Mouse (Mus musculus): ENCODE results near the gene Tyro3. TPM values are rescaled to one million over a fixed set of nuclear protein-coding genes. Genes with fewer than 3 reads are reported as not detected.

The Tyro3 gene
- polyA plus RNA-seq, 1 experiment from 2014 or later = 27.7 TPM

GRCm38 (mm10) chr2:119838363-119839156 is 41.0 kb downstream of the Tyro3 start:
- Histone ChIP-seq H3K27me3 (ENCODE audit: control insufficient read depth, insufficient read depth, low read length) (no peaks in the 10 kb centered on the region), H3K27ac (ENCODE audit: low read depth, low read length) (no peak overlapping the region), H3K4me1 (replicated peaks; ENCODE audit: control insufficient read depth, insufficient read depth, low read length) (no peaks in the 10 kb centered on the region), H3K4me2 (ENCODE audit: low read depth, low read length, severe bottlenecking) (no peak overlapping the region), H3K36me3 (ENCODE audit: control insufficient read depth, insufficient read depth, low read length) (no peaks in the 10 kb centered on the region), H3K9ac (ENCODE audit: low read length) (no peak overlapping the region), H3K4me3 (ENCODE audit: low read depth, low read length) (no peak overlapping the region), H3K9me3 (ENCODE audit: control insufficient read depth, low read length) (no peaks in the 10 kb centered on the region)
- no peak for ATAC-seq (replicated peaks; ENCODE audit: low FRiP score)
- WGBS = 78% methylated on average over 11 of the region's 11 CpGs
- no peak for DNase-seq (ENCODE audit: low spot score)

GRCm38 (mm10) chr2:119840008-119840407 is 42.5 kb downstream of the Tyro3 start:
- Histone ChIP-seq H3K36me3 (ENCODE audit: control insufficient read depth, insufficient read depth, low read length) (no peaks in the 10 kb centered on the region), H3K4me1 (replicated peaks; ENCODE audit: control insufficient read depth, insufficient read depth, low read length) (no peaks in the 10 kb centered on the region), H3K9me3 (ENCODE audit: control insufficient read depth, low read length) (no peaks in the 10 kb centered on the region), H3K4me3 (ENCODE audit: low read depth, low read length) (no peak overlapping the region), H3K4me2 (ENCODE audit: low read depth, low read length, severe bottlenecking) (no peak overlapping the region), H3K27ac (ENCODE audit: low read depth, low read length) (no peak overlapping the region), H3K27me3 (ENCODE audit: control insufficient read depth, insufficient read depth, low read length) (no peaks in the 10 kb centered on the region), H3K9ac (ENCODE audit: low read length) (no peak overlapping the region)
- DNase-seq (ENCODE audit: low spot score) = no peak
- ATAC-seq (replicated peaks; ENCODE audit: low FRiP score) = no peak

- Histone ChIP-seq H3K4me3 (ENCODE audit: low read depth, low read length) (no peak overlapping the region), H3K9ac (ENCODE audit: low read length) (no peak overlapping the region), H3K27ac (ENCODE audit: low read depth, low read length) (no peak overlapping the region), H3K4me2 (ENCODE audit: low read depth, low read length, severe bottlenecking) (no peak overlapping the region), H3K4me1 (replicated peaks; ENCODE audit: control insufficient read depth, insufficient read depth, low read length) (no peaks in the 10 kb centered on the region), H3K36me3 (ENCODE audit: control insufficient read depth, insufficient read depth, low read length) (no peaks in the 10 kb centered on the region), H3K9me3 (ENCODE audit: control insufficient read depth, low read length) (no peaks in the 10 kb centered on the region), H3K27me3 (ENCODE audit: control insufficient read depth, insufficient read depth, low read length) (no peaks in the 10 kb centered on the region)
- ATAC-seq (replicated peaks; ENCODE audit: low FRiP score) = no peak
- DNase-seq (ENCODE audit: low spot score) = no peak
- WGBS = 74% methylated on average over 6 of the region's 6 CpGs
Measured at GRCm38 (mm10) chr2:119842000-119842399, 44.5 kb downstream of the Tyro3 start.

GRCm38 (mm10) chr2:119843526-119843925 is 46.0 kb downstream of the Tyro3 start:
- Histone ChIP-seq H3K27ac (ENCODE audit: low read depth, low read length) (no peak overlapping the region), H3K9me3 (ENCODE audit: control insufficient read depth, low read length) (no peaks in the 10 kb centered on the region), H3K9ac (ENCODE audit: low read length) (no peak overlapping the region), H3K36me3 (ENCODE audit: control insufficient read depth, insufficient read depth, low read length) (no peaks in the 10 kb centered on the region), H3K4me3 (ENCODE audit: low read depth, low read length) (no peak overlapping the region), H3K4me2 (ENCODE audit: low read depth, low read length, severe bottlenecking) (no peak overlapping the region), H3K4me1 (replicated peaks; ENCODE audit: control insufficient read depth, insufficient read depth, low read length) (no peaks in the 10 kb centered on the region), H3K27me3 (ENCODE audit: control insufficient read depth, insufficient read depth, low read length) (no peaks in the 10 kb centered on the region)
- DNase-seq (ENCODE audit: low spot score) = no peak
- WGBS = 95% methylated on average over 4 of the region's 4 CpGs
- no peak for ATAC-seq (replicated peaks; ENCODE audit: low FRiP score)

GRCm38 (mm10) chr2:119845882-119846546 is 48.5 kb downstream of the Tyro3 start:
- H3K9me3 ChIP-seq (ENCODE audit: control insufficient read depth, low read length) = no peaks in the 10 kb centered on the region
- H3K9ac ChIP-seq (ENCODE audit: low read length) = no peak overlapping the region
- WGBS = 75% methylated on average over 2 of the region's 2 CpGs
- H3K4me3 ChIP-seq (ENCODE audit: low read depth, low read length) = no peak overlapping the region
- no peak overlapping the region for H3K4me2 ChIP-seq (ENCODE audit: low read depth, low read length, severe bottlenecking)
- no peaks in the 10 kb centered on the region for H3K27me3 ChIP-seq (ENCODE audit: control insufficient read depth, insufficient read depth, low read length)
- DNase-seq (ENCODE audit: low spot score) = no peak
- ATAC-seq (replicated peaks; ENCODE audit: low FRiP score) = no peak
- no peaks in the 10 kb centered on the region for H3K4me1 ChIP-seq (replicated peaks; ENCODE audit: control insufficient read depth, insufficient read depth, low read length)
- H3K27ac ChIP-seq (ENCODE audit: low read depth, low read length) = no peak overlapping the region
- H3K36me3 ChIP-seq (ENCODE audit: control insufficient read depth, insufficient read depth, low read length) = no peaks in the 10 kb centered on the region

- 86% methylated on average over 4 of the region's 4 CpGs for WGBS
- no peak for ATAC-seq (replicated peaks; ENCODE audit: low FRiP score)
- DNase-seq (ENCODE audit: low spot score) = no peak
- H3K9ac ChIP-seq (ENCODE audit: low read length) = no peak overlapping the region
- no peaks in the 10 kb centered on the region for H3K9me3 ChIP-seq (ENCODE audit: control insufficient read depth, low read length)
- no peaks in the 10 kb centered on the region for H3K27me3 ChIP-seq (ENCODE audit: control insufficient read depth, insufficient read depth, low read length)
- no peak overlapping the region for H3K4me2 ChIP-seq (ENCODE audit: low read depth, low read length, severe bottlenecking)
- H3K27ac ChIP-seq (ENCODE audit: low read depth, low read length) = no peak overlapping the region
- H3K4me3 ChIP-seq (ENCODE audit: low read depth, low read length) = no peak overlapping the region
- no peaks in the 10 kb centered on the region for H3K4me1 ChIP-seq (replicated peaks; ENCODE audit: control insufficient read depth, insufficient read depth, low read length)
- H3K36me3 ChIP-seq (ENCODE audit: control insufficient read depth, insufficient read depth, low read length) = no peaks in the 10 kb centered on the region
Measured at GRCm38 (mm10) chr2:119846929-119847328, 49.4 kb downstream of the Tyro3 start.

- no peak for ATAC-seq (replicated peaks; ENCODE audit: low FRiP score)
- H3K27ac ChIP-seq (ENCODE audit: low read depth, low read length) = no peak overlapping the region
- no peak for DNase-seq (ENCODE audit: low spot score)
- H3K27me3 ChIP-seq (ENCODE audit: control insufficient read depth, insufficient read depth, low read length) = no peaks in the 10 kb centered on the region
- no peaks in the 10 kb centered on the region for H3K9me3 ChIP-seq (ENCODE audit: control insufficient read depth, low read length)
- no peaks in the 10 kb centered on the region for H3K36me3 ChIP-seq (ENCODE audit: control insufficient read depth, insufficient read depth, low read length)
- H3K4me3 ChIP-seq (ENCODE audit: low read depth, low read length) = no peak overlapping the region
- H3K9ac ChIP-seq (ENCODE audit: low read length) = no peak overlapping the region
- WGBS = 91% methylated on average over 4 of the region's 4 CpGs
- no peak overlapping the region for H3K4me2 ChIP-seq (ENCODE audit: low read depth, low read length, severe bottlenecking)
- H3K4me1 ChIP-seq (replicated peaks; ENCODE audit: control insufficient read depth, insufficient read depth, low read length) = no peaks in the 10 kb centered on the region
Measured at GRCm38 (mm10) chr2:119853811-119854210, 56.3 kb downstream of the Tyro3 start.

- Histone ChIP-seq H3K27ac (ENCODE audit: low read depth, low read length) (no peak overlapping the region), H3K4me3 (ENCODE audit: low read depth, low read length) (no peak overlapping the region), H3K4me1 (replicated peaks; ENCODE audit: control insufficient read depth, insufficient read depth, low read length) (no peaks in the 10 kb centered on the region), H3K9ac (ENCODE audit: low read length) (no peak overlapping the region), H3K9me3 (ENCODE audit: control insufficient read depth, low read length) (no peaks in the 10 kb centered on the region), H3K36me3 (ENCODE audit: control insufficient read depth, insufficient read depth, low read length) (no peaks in the 10 kb centered on the region), H3K4me2 (ENCODE audit: low read depth, low read length, severe bottlenecking) (no peak overlapping the region), H3K27me3 (ENCODE audit: control insufficient read depth, insufficient read depth, low read length) (no peaks in the 10 kb centered on the region)
- ATAC-seq (replicated peaks; ENCODE audit: low FRiP score) = no peak
- WGBS = 74% methylated on average over 6 of the region's 6 CpGs
- DNase-seq (ENCODE audit: low spot score) = no peak
Measured at GRCm38 (mm10) chr2:119855310-119855850, 57.8 kb downstream of the Tyro3 start.

All from forebrain, embryonic 11.5 days (tissue).